Mouse (Mus musculus) adrenal gland, postnatal 25 days (tissue): Measurements from ENCODE around the gene Rps4x. TPM values are rescaled to one million over a fixed set of nuclear protein-coding genes. Genes with fewer than 3 reads are reported as not detected.

Experiments used
- total RNA-seq: library from RNA; stranded (reverse); gene quantifications from 2 replicates; pipeline ENCODE4 v1.2.3, GENCODE M21; 2021

The Rps4x gene
- total RNA-seq, 1 experiment from 2014 or later, result 803 TPM

Other genes with a start within 250 kb of the Rps4x start
- gene Rtl5, start 118.1 kb downstream of the Rps4x start, total RNA-seq, result 6.1 and 8.9 TPM in 2 replicates
- 57.5 and 116 TPM in 2 replicates for gene Pin4, start 69.9 kb downstream of the Rps4x start, total RNA-seq
- gene Ercc6l, start 32.3 kb downstream of the Rps4x start, total RNA-seq, result 1.3 and 1.5 TPM in 2 replicates
- gene Cited1, start 62.8 kb upstream of the Rps4x start, total RNA-seq, result 0.73 and 1.9 TPM in 2 replicates